Mouse (Mus musculus) hindbrain, embryonic 16.5 days (tissue): ENCODE data around the gene AW011738. TPM values are rescaled to one million over a fixed set of nuclear protein-coding genes. Genes with fewer than 3 reads are reported as not detected.

ENCODE experiments used
- ATAC-seq: fragments of 200-750 bp; cut with Nextera tagmentation; 2 replicates; pipeline ENCODE4 v1.8.0; 2017; ENCODE audit warnings: moderate TSS enrichment, moderate library complexity
- H3K27ac ChIP-seq: fragments of 300-500 bp; sonication (generic); 2 replicates; pipeline ENCODE4 v1.5.1; 2014; ENCODE audit warnings: low read depth, mild to moderate bottlenecking, control low read depth, low read length, moderate library complexity
- H3K27me3 ChIP-seq: fragments of 300-500 bp; sonication (generic); replicated peaks from 2 replicates; pipeline ENCODE4 v1.6.1; 2014; ENCODE audit warnings: low read length; ENCODE audit not compliant: control insufficient read depth, insufficient read depth
- H3K36me3 ChIP-seq: fragments of 300-500 bp; sonication (generic); 2 replicates; pipeline ENCODE4 v1.6.1; 2014; ENCODE audit warnings: mild to moderate bottlenecking, low read length, moderate library complexity, mixed read lengths; ENCODE audit not compliant: control insufficient read depth, insufficient read depth
- H3K4me1 ChIP-seq: fragments of 300-500 bp; sonication (generic); 2 replicates; pipeline ENCODE4 v1.6.1; 2014; ENCODE audit warnings: low read depth, low read length; ENCODE audit not compliant: control insufficient read depth, insufficient read depth
- H3K4me2 ChIP-seq: fragments of 300-500 bp; sonication (generic); 2 replicates; pipeline ENCODE4 v1.6.1; 2014; ENCODE audit warnings: mild to moderate bottlenecking, low read length, control low read depth, moderate library complexity
- H3K4me3 ChIP-seq: fragments of 300-500 bp; sonication (generic); 2 replicates; pipeline ENCODE4 v1.5.1; 2014; ENCODE audit warnings: mild to moderate bottlenecking, low read length, control low read depth, moderate library complexity
- H3K9ac ChIP-seq: fragments of 300-500 bp; sonication (generic); 2 replicates; pipeline ENCODE4 v1.6.1; 2014; ENCODE audit warnings: low read depth, mild to moderate bottlenecking, control low read depth, low read length, moderate library complexity
- H3K9me3 ChIP-seq: fragments of 300-500 bp; sonication (generic); 2 replicates; pipeline ENCODE4 v1.6.1; 2014; ENCODE audit warnings: mild to moderate bottlenecking, low read length, moderate library complexity; ENCODE audit not compliant: control insufficient read depth
- WGBS: fragments of 180-500 bp; shearing (Covaris S2); extraction: QIAGEN DNeasy Blood & Tissue Kit; methylation state at CpG from one replicate; pipeline ENCODE4 v1.1.7; 2014; 5-methylcytosine and 5-hydroxymethylcytosine counted together
- polyA plus RNA-seq: library from polyadenylated mRNA; unstranded; fragments of >200 nt; fragmentation: Nextera tagmentation; extraction: Ambion mirVana; gene quantifications from 2 replicates; pipeline ENCODE4 v1.2.1, GENCODE M21; 2015

The AW011738 gene
- polyA plus RNA-seq, 1 experiment from 2014 or later, result 5.3 TPM

GRCm38 (mm10) chr4:156185456-156185949 is 17.6 kb upstream of the AW011738 start:
- peak; percentile 13 for ATAC-seq
- Histone ChIP-seq H3K36me3 (peaks cover under 1% of the 10 kb centered on the region; the same call in 1 of the 2 replicates), H3K9me3 (no peaks in the 10 kb centered on the region), H3K27ac (peak overlapping the region; percentile 90), H3K9ac (peak overlapping the region; percentile 83), H3K4me1 (peaks cover 80% of the 10 kb centered on the region), H3K4me3 (peak overlapping the region; percentile 50), H3K27me3 (no peaks in the 10 kb centered on the region), H3K4me2 (peak overlapping the region; percentile 71)
- WGBS, result 35% methylated on average over 13 of the region's 13 CpGs

DNA sequence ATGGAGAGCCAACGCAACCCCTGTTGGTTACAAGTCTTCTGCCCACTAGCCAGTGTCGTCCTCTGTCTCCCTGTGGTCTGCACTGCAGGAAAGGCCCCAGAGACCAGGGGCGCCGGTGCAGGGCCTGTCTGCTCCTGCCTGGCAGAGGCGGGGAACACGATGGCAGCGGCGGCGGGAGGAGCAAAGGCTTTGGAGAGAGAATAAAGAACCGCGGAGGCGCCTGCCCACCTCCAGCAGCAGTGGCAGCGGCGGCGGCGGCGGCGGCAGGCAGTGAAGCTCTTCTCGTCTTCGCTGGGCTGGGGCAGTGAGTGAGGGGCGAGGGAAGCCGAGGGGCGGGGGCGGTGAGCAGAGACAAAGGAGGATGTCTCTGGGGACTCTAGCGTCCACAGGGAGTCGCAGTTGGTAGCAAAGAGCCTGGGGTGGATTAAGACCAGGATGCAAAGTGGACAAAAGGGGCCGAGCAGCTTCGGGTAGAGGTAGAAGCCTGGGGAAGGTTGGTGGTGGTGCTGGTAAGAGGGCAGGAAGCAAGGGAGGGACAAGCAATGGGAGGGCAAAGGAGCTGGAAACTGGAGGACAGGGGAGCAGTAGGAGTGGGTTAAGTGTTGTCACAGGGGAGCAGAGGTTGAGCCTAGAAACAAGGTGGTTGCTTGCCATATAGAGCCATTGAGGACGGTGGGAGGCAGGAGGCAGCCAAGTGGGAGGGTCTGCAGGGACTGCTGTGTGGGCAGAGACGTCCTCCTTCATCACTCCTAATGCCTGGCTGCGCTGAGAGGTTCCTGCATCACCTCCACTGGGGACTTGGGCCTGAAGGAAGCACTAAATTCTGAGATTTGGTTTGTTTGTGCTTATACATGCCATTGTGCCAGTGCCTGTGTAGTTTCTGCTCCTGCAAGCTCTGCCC is 16.9 kb upstream of the AW011738 start:
- peaks cover 80% of the 10 kb centered on the region for H3K4me1 ChIP-seq
- peak overlapping the region; percentile 83 for H3K9ac ChIP-seq
- 1% methylated on average over 31 of the region's 31 CpGs for WGBS
- peak; percentile 47 for ATAC-seq
- no peaks in the 10 kb centered on the region for H3K27me3 ChIP-seq
- peak overlapping the region; percentile 90 for H3K27ac ChIP-seq
- peak overlapping the region; percentile 50 for H3K4me3 ChIP-seq
- peak overlapping the region; percentile 71 for H3K4me2 ChIP-seq
- H3K9me3 ChIP-seq, result no peaks in the 10 kb centered on the region
- peaks cover 3% of the 10 kb centered on the region; the same call in 1 of the 2 replicates for H3K36me3 ChIP-seq

- ATAC-seq, result no peak
- H3K27me3 ChIP-seq, result no peaks in the 10 kb centered on the region
- no peak overlapping the region for H3K4me3 ChIP-seq
- H3K4me1 ChIP-seq, result peaks cover 69% of the 10 kb centered on the region
- WGBS, result 31% methylated on average over 5 of the region's 5 CpGs
- peak overlapping the region; percentile 51 for H3K27ac ChIP-seq
- H3K9me3 ChIP-seq, result no peaks in the 10 kb centered on the region
- H3K36me3 ChIP-seq, result peaks cover 3% of the 10 kb centered on the region; the same call in 1 of the 2 replicates
- no peak overlapping the region; the same call in 1 of the 2 replicates for H3K4me2 ChIP-seq
- peak overlapping the region; percentile 3; the same call in 1 of the 2 replicates for H3K9ac ChIP-seq
These were observed 14.8 kb upstream of the AW011738 start for GRCm38 (mm10) chr4:156188162-156188810.

DNA sequence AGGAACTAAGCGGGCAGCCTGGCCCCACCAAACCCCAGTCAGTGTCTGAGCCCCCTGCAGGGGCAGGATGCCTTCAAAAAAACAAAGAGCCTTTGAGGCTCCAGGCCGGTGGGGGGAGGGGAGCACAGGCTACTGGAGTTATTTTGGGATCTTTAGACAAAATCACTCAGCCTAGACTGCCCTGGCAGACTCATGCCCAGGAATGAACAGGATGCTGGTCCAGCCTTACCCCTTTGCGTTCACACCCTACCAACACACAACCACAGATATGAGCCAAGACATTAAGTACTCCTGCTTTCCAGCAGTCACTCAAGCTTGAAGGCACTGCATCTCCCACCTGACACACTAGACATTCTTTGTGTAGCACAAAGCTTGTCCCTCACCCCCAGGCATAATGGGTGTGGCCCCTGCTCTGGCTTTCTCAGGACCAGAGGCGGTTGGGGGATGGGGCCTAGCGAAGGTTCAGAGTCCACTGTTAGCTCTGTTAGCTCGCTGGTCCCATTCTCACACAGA is 14.2 kb upstream of the AW011738 start:
- WGBS, result 8% methylated on average over 6 of the region's 6 CpGs
- no peak overlapping the region for H3K4me3 ChIP-seq
- peaks cover 70% of the 10 kb centered on the region for H3K4me1 ChIP-seq
- H3K4me2 ChIP-seq, result peak overlapping the region; percentile 30
- H3K9me3 ChIP-seq, result no peaks in the 10 kb centered on the region
- H3K9ac ChIP-seq, result peak overlapping the region; percentile 30; the same call in 1 of the 2 replicates
- peak; percentile 21 for ATAC-seq
- no peaks in the 10 kb centered on the region for H3K27me3 ChIP-seq
- peaks cover 3% of the 10 kb centered on the region; the same call in 1 of the 2 replicates for H3K36me3 ChIP-seq
- peak overlapping the region; percentile 51 for H3K27ac ChIP-seq

DNA sequence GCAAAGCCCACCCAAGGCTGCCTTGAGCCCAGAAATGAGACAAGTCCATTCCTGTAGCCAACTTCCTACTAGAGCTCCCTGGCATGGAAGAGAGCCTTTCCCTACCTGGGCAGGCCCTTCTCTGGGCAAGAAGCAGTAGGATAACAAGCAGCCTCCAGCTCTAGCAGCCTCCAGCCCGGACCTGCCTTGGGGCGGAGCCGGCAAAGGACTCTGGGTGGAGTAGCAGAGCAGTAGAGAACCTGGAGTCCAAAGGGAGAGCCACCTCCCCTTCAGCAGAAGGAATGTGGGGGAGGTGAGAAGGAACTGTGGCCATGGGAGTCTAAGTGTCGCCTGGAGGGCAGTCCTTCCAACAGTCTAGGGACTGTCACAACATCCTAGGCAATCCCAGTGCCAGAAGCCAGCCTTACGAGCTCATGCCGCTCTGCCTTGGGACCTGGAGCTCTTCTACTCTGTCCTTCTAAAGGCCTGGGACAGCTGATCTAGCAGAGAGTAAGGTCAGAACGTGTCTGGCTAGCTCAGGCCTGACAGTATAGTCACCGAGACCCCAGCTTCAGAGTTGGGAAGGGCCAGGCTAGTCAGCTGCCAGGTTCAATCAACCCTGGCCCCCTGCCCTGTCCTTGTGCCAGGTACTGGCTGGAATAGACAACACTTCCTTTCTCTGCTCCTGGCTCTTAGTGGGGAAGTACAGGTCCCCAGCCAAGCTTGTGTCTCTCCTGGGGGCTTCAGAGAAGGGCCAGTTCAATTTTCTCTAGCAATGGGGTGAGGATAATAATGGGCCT is 10.5 kb upstream of the AW011738 start:
- Histone ChIP-seq H3K27me3 (no peaks in the 10 kb centered on the region), H3K4me1 (peaks cover 54% of the 10 kb centered on the region), H3K36me3 (peaks cover 3% of the 10 kb centered on the region; the same call in 1 of the 2 replicates), H3K27ac (peak overlapping the region; percentile 60), H3K4me3 (no peak overlapping the region), H3K9ac (peak overlapping the region; percentile 25), H3K4me2 (peak overlapping the region; percentile 2), H3K9me3 (no peaks in the 10 kb centered on the region)
- ATAC-seq, result peak; percentile 38; the same call in 1 of the 2 replicates
- 50% methylated on average over 8 of the region's 8 CpGs for WGBS

- H3K4me2 ChIP-seq, result no peak overlapping the region
- no peak overlapping the region for H3K4me3 ChIP-seq
- H3K4me1 ChIP-seq, result peaks cover 50% of the 10 kb centered on the region
- no peak overlapping the region for H3K9ac ChIP-seq
- H3K27ac ChIP-seq, result no peak overlapping the region
- WGBS, result 16% methylated on average over 2 of the region's 2 CpGs
- no peaks in the 10 kb centered on the region for H3K9me3 ChIP-seq
- peaks cover 3% of the 10 kb centered on the region; the same call in 1 of the 2 replicates for H3K36me3 ChIP-seq
- no peaks in the 10 kb centered on the region for H3K27me3 ChIP-seq
- ATAC-seq, result no peak
These were observed 9.9 kb upstream of the AW011738 start for GRCm38 (mm10) chr4:156193200-156193590.

DNA sequence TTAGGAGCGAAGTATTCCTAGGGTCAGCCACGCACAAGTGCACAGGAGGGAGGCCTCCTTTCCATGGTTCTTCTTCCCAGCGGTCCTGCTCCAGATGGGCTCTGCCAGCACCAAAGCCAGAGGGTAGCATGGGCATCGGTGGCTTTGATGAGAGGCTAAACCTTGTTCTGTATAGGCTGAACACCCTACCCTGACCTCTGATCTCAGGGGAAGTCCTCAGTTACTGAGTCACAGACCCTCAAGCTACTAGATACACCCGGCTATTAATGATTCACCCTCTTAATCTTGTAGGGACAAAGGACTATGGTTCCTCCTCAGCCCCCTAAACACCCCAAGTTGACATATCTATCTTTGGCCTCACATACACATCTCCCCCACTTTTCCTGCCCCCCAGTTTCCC is 9.2 kb upstream of the AW011738 start:
- Histone ChIP-seq H3K36me3 (peaks cover 3% of the 10 kb centered on the region; the same call in 1 of the 2 replicates), H3K4me1 (peaks cover 42% of the 10 kb centered on the region), H3K9me3 (no peaks in the 10 kb centered on the region), H3K27me3 (no peaks in the 10 kb centered on the region), H3K27ac (no peak overlapping the region), H3K4me2 (no peak overlapping the region), H3K9ac (no peak overlapping the region), H3K4me3 (no peak overlapping the region)
- 53% methylated on average over 5 of the region's 5 CpGs for WGBS
- ATAC-seq, result no peak

- no peak overlapping the region for H3K9ac ChIP-seq
- no peak overlapping the region for H3K4me3 ChIP-seq
- no peak for ATAC-seq
These were observed 8.8 kb upstream of the AW011738 start for GRCm38 (mm10) chr4:156194346-156194745.

More at GRCm38 (mm10) chr4:156194346-156194745, 8.8 kb upstream of the AW011738 start:
- H3K27ac ChIP-seq, result no peak overlapping the region
- WGBS, result 30% methylated on average over 6 of the region's 6 CpGs
- peak overlapping the region; percentile 1; the same call in 1 of the 2 replicates for H3K4me2 ChIP-seq
- H3K4me1 ChIP-seq, result peaks cover 38% of the 10 kb centered on the region
- H3K9me3 ChIP-seq, result no peaks in the 10 kb centered on the region
- H3K27me3 ChIP-seq, result no peaks in the 10 kb centered on the region
- H3K36me3 ChIP-seq, result peaks cover 3% of the 10 kb centered on the region; the same call in 1 of the 2 replicates
